Mouse (Mus musculus): ENCODE results near the gene Fibp. TPM values are rescaled to one million over a fixed set of nuclear protein-coding genes. Genes with fewer than 3 reads are reported as not detected.
A peak's percentile ranks its signal among the peaks of the same experiment; 100 is the strongest.
"Not testable (repeated sequence)": the region's sequence is repeated elsewhere in the genome, so short reads cannot be mapped to it uniquely, and the experiment has no call there.

The Fibp gene
- total RNA-seq, 2 experiments from 2014 or later, result 35.2 to 41.5 TPM

DNA sequence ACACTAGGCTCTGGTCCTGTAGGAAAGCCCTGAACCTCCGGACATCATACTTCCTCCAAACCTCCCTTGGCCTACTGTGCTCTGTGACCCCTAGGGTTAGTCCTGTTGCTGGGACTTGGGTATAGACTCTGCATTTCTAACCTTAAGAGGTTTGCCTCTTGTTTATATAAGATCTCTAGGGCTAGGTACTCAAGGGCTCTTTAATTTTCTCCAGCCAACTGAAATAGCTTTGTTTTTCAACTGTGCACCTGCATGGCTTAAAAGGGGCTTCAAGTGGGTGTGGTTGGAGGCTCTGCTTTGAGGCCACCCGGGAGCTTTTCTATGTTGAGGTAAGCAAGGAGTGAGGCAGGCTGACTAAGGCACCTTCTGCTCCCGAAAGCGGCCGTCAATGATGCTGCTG is 24.1 kb downstream of the Fibp start:
- no peak for DNase-seq
- intact Hi-C loops (cut with DNase I), result no loop called here

DNA sequence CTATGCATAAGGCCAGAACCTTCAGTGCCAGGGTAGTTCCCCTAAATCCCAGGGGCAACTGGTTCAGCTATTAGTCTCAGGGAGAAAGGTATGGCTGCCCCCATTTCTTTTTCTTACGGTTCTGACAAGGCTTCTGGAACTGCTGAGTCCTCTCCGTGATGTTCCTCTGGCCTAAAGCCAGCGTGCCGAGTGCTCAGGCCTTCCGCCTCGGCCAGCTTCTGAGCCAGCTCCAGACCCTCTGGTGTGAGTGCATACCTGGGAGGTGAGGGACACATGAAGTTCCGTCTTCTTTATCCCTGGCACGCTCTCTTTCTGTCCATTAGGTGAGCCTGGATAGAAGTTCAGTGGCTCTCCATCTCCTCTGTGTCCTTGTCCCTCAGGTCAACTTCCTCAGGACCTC is 25.0 kb downstream of the Fibp start:
- no peak for DNase-seq
- intact Hi-C loops (cut with DNase I), result loop anchor here (5.0 kb wide), 1 partner anchor 53 kb away; no protein-coding TSS in a partner anchor

DNA sequence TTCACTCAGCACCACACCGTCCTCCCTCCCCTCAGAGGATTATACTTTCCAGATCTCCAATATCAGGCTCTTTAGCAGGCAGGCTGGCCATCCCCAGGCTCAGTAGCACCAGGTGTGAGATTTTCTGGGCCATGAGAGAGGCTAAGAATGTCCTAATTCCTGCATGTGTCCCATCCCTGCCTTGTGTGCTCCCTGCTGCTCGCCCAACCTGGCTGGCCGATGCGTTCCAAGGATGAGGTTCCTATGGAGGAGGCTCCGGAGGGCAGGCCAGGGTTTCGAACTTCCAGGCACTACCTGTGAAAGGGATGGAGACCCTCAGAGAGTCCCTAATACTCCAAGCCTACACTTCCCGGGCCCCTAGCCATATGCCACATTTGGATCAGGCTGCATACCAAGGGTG is 25.4 kb downstream of the Fibp start:
- intact Hi-C loops (cut with DNase I), result loop anchor here (5.0 kb wide), 1 partner anchor 54 kb away; no protein-coding TSS in a partner anchor
- DNase-seq, result peak in 1 of 2 experiments; percentile 2

DNA sequence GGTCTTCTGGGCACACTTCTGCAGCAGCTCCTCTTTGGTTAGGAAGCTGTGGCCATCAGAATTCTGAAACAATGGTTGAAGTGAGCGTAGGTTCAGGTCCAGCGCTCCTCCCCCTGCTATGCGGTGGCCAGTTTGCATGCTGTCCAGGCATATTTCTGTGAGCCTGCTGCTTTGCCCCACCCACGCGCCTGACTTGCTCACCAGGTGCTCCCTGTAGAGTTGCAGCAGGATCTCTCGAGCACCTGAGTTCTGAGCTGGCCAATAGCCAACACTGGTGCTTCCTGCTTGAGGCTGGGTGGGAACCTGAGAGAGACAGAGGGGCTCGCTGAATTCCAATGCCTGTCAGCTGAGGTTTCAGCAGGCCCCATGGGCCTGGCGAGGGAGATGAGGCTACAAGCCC is 25.9 kb downstream of the Fibp start:
- peak in 1 of 2 experiments; percentile 5 for DNase-seq
- intact Hi-C loops (cut with DNase I), result loop anchor here (5.0 kb wide), 1 partner anchor 54 kb away; no protein-coding TSS in a partner anchor

DNA sequence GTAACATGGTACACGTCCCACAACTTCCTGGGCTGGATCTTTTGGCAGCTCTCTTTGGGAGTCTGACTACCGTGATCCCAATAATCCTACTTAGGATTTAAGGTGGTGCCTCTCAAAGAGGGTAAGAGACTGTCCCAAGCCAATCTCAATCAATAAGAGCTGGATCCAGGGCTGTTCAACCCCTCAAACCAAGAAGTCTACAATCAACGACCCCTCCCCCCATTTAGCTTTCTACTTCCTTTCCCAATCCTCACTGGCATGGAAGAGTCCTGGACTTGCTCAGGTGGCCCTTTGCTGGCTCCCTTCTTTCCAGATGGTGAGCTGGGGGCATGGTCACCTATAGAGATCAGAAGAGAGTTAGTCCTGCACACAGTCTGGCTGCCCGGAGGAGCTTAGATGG is 26.4 kb downstream of the Fibp start:
- DNase-seq, result no peak
- intact Hi-C loops (cut with DNase I), result loop anchor here (5.0 kb wide), 1 partner anchor 54 kb away; no protein-coding TSS in a partner anchor

DNA sequence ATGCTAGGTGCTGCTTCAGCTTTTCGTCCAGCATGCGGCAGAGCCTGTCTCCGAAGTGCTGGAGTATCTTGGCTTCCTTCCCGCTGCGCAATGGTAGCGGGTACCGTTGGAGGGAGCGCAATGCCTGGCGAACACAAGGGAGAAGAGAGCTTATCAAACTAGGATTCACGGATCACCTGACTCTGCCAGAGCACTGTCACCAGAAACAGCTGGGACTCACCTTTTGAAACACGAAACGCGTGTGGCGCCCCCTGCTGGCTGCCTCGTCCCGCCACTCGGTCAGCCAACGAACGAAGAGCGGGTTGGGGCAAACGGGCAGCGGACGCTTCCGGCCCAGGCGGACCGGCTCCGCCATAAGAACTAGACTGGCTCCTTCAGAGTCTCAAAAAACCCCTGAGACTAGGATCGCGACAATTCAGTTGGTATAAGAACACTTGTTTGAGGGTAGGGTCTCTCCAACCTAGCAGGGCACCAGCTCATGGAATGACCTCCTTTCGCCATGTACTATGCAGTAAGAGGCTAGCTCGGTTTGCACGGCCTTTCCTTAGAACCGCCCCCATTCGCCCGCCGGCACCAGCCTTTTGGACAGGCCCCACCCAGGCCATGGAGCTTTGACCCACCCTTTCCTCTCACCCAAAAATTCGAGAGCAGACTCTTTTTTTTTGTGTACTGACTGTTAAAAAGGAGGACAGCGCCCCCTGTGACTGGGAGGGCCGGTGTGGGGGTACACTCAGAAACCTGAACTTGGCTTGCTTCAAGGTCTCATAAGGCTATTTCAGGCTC is 27.5 kb downstream of the Fibp start, which contains the start of gene Mus81:
TSS of gene Mus81 (minus strand) at position 635 of the 783 bp plus-strand sequence.
- peak; percentile 96 for DNase-seq
- intact Hi-C loops (cut with DNase I), result loop anchor here (5.0 kb wide), 1 partner anchor 56 kb away; no protein-coding TSS in a partner anchor

DNA sequence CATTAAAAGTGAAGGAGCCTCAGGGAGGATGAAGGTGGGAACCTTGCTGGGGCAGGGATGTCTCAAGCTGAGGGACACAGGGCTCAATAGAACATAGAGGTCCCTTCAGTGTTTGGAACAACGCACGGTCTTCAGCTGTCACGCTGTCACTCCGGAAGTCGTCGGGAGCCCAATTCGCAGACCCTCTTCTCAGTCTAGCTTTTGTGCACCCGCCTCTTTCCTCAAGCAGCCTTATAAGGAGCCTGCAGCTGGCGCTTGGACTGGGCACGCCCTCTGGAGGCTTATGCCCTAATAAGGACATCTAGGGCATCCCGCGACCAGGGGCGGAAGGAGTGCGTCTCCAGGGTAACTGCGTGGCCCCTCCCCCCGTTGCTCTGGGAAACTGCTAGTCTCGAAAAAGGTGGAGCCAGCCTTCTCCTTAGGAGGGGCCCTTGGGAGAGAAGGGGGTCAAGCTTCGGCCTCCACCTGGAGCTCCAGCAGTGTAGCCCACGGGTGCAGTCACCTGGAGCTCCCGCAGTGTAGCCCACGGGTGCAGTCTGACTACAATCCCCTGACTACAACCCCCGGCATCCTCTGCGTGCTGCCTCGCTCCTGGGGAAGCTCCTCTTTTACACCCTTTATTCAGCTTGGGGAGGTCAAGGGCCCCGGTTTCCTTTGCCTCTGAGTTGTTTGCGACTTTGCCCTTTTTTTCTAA is 28.6 kb downstream of the Fibp start:
- intact Hi-C loops (cut with DNase I), result loop anchor here (5.0 kb wide), 1 partner anchor 57 kb away; no protein-coding TSS in a partner anchor

DNA sequence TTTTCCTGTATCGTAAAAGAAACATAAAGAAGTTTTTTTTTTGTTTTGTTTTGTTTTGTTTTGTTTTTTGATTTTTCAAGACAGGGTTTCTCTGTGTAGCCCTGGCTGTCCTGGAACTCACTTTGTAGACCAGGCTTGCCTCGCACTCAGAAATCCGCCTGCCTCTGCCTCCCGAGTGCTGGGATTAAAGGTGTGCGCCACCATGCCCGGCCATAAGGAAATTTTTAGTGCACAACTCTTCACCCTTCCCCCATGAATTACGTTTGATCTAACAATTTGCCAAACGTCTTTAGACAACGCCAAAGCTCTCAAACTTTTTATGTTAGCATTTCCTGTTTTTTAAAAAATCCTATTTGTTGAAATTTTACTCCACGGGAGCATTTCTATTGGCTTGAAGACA is 29.3 kb downstream of the Fibp start:
- intact Hi-C loops (cut with DNase I), result loop anchor here (5.0 kb wide), 1 partner anchor 57 kb away; no protein-coding TSS in a partner anchor
- DNase-seq, result not testable (repeated sequence)

More for the DNA sequence above, 28.6 kb downstream of the Fibp start:
- DNase-seq, result peak; percentile 94 to 98

DNA sequence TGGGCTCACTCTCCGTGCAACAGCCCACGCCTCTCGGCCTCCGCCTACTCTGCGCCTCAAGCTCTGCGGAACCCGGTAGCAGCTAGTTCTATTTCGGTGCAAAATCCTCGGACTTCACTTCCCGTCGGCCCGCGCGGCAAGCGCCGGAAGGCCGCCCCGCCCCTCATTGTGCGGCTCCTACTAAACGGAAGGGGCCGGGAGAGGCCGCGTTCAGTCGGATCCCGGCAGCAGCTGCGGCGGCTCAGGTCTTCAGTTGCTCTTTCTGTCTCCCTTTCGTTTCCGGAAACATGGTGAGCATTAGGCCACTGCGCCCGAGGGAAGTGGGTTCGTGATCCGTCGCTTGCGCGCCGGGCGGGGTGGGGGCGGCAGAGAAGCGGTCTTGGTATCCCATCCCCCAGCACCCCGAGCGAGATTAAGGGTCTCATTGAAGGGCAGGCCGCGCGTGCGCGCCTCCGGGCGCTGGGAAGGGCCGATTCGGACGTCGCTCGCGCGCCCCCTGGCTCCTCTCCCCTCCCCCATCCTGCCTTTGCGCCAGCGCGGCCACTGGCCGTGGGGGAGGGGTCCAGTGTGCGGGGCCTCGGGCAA is 30.0 kb downstream of the Fibp start, which contains the start of gene Cfl1:
TSS of gene Cfl1 (plus strand) at position 143 of the 585 bp plus-strand sequence.
- DNase-seq, result peak; percentile 89 to 91
- intact Hi-C loops (cut with DNase I), result no loop called here

DNA sequence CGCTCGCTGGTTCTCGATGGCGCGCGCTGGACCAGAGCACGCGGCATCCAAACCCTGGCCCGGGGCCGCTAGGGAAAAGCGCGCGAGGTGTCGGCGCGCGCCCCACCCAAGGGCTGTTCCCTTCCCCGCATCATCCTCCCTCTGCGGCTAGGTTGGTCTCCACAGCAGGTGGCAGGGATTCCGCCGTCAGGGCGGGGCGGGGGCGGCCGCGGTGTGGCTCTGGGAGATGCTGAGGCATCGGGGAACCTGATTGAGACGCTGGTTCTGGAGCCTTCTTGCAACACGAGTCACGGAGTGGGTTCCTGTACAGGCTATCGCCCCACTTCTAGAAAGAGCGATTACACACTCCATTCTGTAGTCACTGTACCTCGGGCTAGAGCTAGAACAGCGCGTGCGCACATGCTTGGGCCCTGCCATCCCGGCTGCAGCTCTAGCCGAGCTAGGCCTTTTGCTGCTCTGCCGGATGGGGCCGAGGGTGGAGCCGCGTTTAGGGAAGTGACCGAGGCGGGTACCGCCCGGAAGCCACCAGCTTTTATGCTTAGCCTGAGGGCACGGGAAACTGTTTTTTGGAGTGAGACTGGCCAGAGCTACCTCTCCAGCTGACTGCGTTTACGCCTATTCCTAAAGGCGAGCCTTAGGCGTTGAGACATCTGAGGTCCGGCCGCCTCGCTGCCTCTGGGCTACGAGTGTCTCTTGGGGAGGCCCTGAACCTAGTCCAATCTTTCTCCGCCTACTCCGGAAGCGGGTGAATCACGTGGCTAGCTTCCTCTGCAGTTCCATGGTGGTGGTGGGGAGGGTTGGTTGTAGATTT is 30.7 kb downstream of the Fibp start:
- peak; percentile 76 to 87 for DNase-seq
- intact Hi-C loops (cut with DNase I), result no loop called here

DNA sequence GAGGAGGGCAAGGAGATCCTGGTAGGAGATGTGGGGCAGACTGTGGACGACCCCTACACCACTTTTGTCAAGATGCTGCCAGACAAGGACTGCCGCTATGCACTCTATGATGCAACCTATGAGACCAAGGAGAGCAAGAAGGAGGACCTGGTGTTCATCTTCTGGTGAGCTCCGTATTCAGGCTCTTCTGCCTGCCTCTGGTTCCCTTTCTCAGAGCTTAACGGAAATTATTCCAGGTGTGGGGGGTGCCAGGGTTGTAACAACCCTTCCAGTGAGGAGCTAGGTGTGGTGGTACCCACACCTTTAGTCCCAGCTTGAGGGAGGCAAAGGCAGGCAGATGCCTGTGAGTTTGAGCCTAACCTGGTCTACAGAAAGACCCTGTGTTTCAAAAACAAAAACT is 32.2 kb downstream of the Fibp start:
- intact Hi-C loops (cut with DNase I), result no loop called here
- no peak for DNase-seq

DNA sequence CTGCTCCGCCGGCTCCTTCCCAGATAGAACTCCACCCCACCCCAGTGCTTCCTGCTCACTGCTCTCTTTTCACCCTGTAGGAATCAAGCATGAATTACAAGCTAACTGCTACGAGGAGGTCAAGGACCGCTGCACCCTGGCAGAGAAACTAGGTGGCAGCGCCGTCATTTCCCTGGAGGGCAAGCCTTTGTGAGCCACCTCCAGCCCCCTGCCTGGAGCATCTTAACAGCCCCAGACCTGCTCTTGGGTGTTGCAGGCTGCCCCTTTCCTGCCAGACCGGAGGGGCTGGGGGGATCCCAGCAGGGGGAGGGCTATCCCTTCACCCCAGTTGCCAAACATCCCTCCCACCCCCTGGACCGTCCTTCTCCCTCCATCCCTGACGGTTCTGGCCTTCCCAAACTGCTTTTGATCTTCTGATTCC is 32.9 kb downstream of the Fibp start:
- DNase-seq, result not testable (repeated sequence)

DNA sequence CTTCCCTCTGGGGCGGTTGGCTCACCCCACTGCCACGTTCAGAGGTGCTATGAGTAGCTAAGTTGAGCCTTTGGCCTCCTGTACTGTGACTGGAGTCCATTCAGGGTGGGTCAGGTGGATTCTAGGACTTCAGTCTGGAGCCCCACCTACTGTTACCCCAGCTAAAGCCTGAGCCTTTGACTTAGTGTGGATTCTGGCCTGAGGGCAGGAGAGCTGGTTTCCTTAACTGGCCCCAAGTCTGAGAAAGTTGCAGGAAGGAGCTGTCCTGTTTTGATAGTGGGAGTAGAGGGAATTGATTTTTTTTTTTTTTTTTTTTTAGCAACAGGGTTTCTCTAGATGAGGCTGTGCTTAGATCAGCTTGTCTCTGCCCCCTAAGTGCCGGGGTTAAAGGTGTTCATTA is 33.9 kb downstream of the Fibp start:
- no peak for DNase-seq
- intact Hi-C loops (cut with DNase I), result no loop called here

More for the DNA sequence above, 32.9 kb downstream of the Fibp start:
- intact Hi-C loops (cut with DNase I), result not testable (repeated sequence)

DNA sequence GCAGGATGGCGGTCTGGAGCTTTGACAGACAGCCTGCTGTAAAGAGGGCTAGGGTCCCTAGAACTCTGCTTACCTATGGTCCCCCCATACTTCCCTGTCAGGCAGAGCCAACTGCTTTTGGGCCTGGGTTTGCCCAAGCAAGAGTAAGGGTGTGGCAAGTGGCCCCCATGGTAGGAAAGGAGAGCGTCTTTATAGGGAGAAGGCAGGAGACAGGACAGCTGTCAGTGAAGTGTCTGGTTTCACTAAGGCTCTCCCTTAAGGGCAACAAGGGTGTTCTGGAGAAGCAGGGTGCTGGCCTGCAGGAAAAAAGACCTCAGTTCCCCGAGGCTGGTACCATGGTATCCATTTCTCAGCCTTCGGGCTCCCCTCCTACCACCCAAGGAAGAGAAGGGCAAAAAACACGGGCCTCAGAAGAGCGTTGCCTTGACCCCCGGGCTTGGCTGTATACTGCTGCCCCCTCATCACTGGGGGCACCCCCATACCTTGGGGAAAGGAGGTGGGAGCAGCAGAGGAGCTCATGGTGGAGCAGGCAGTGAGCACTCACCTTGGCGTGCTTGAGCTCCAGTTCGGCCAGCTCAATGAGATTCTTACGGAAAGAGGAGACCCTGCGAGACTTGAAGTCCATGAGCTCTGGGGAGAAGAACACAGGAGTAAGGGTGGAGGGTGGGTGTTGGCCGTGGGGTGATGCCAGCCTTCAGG is 35.1 kb downstream of the Fibp start:
- DNase-seq, result no peak
- intact Hi-C loops (cut with DNase I), result no loop called here

DNA sequence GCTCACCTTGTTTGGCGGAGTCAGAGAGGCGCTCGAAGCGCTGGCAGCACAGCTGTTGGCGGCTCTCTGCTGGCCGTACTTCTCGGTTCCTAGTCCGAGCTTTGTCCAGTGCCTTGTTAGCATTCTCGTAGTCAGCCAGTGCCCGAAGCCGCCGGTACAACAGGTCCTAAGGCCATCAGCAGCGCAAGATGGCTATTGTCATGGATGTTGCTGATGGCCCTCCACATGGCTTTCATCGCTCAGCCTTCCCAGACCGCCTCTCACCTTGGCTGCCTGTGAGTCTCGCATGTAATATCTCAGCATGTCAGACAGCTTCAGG is 35.6 kb downstream of the Fibp start:
- intact Hi-C loops (cut with DNase I), result no loop called here
- DNase-seq, result no peak

DNA sequence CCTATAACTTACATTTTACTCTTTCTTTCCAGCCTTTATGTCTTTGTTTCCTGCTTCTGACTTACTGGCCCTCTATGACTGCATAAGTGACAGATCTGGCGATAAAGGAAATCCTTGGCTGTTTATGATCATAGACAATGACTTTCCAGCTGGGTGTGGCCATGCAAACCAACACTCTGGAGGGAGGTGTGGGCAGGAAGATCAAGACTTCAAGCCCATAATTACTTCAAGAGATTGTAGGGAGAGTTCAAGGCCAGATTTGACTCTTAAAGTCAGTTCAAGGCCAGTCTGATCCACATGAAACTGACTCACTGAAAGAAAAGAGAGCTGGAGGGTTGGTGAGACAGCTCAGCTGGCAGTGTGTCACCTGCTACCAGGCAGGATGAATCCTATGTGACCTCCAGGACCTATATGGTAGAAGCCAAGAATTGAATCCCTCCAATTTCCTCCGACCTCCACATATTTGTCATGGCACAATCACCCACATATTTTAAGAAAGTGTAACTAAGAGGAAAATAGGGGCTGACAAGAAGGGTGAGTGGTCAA is 40.0 kb downstream of the Fibp start:
- intact Hi-C loops (cut with DNase I), result no loop called here

DNA sequence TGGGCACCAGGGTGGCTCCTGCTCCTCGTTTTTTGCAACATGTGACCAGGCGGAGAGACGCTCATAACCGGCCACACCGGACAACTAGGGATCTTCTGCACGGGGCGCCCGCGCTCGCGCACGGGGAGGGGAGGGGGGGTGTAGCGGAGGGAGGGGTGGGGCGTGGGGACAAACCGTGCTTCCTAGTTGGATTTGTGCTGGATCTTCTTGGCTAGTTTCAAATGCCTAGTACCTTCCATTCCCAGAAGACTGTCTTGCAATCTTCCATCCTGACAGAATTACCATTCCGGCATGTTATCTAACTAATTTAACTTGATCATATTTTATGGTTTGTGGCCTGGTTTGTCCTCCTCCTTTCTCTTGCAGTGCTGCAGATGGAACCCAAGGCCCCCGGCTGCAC is 43.3 kb downstream of the Fibp start, which contains the start of gene 1700020D05Rik:
TSS of gene 1700020D05Rik (minus strand) at position 101 of the 400 bp plus-strand sequence.
- DNase-seq, result no peak
- intact Hi-C loops (cut with DNase I), result no loop called here

More for the DNA sequence above, 40.0 kb downstream of the Fibp start:
- no peak for DNase-seq

DNA sequence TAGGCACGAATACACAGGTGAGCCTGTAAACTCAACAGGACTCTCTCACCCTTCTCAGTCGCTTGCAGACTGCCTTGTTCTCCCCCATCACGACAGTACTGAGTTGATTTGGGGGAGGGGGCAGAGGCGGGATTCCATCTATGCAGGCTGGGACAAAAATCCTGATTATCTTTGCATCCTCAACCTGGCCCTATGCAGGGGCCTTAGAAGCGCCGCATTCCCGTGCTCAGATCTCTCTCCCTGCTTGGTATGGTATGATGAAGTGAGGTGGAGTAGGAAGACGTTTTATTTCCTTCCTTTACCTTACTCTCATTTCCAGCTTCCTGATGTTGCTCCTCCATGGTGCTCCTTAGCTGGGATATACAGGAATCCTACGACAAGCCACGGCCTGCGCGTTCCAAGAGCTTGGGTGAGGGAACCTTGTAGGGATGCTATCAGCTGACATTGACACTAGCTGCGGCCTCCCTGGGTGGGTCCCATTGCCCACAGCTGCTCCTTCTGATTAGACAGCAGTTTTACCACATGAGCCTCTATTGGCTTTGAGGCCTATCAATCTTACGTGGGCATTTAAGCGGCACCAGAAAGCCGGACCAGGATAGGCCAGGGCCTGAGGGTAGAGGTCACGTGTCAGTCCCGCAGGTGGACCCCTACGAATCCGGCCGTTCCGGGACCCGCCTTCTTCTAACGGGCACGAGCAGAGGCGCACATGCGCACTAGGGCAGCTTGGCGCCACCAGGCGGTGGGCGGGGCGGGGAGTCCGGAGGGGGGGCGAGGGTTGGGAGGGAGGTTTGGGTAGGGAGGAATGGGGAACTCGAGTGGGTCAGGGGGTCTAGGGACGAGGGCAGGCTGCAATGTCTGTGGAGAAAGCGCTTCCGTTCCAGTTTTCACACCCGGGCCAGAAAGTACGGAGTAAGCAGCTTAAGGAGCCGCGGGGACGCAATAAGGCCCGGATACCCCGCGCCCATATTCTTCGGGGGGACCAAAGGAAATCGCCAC is 49.9 kb downstream of the Fibp start, which contains the start of gene Snx32:
TSS of gene Snx32 (minus strand) at position 508 of the 996 bp plus-strand sequence.
- peak; percentile 93 to 98 for DNase-seq
- intact Hi-C loops (cut with DNase I), result no loop called here

All from gastrocnemius, postnatal 36 days (tissue).